ENCODE assay signal across 9 mouse cellular contexts in the genomic region with DNA sequence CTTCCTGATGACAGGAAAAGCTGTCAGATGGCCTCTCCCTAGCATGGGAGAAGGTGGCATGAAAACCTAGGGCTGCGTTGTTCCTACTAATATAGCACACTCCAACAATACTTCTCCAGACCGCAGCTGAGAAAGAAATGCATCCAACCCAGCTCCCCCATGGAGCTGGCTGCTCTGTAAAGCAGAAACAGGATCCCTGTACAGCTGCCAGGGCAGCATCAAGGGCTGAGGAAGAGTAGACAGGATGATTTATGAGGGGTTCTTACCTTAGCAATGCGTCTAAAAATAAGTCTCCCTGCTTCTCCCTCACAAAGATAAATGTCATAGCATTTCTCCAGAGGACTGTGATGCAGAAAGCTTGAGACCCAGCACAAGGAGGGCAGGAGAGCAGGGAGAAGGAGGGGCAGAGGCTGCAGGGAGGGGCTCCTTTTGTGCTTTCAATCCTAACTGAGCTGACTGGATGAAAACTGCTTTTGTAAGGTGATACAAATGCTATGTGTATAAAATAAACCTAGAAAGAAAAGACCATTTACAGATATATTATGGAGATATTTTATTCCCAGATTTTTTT.
DNase-seq lines count a peak whose midpoint lies in the region; ATAC-seq and TF ChIP-seq lines count a peak whose summit lies in the region.
"Had no signal": no experiment of that assay in that cellular context is flagged by ENCODE, and none has a peak within 500 bp of the region (broad histone marks: within the 10 kb centered on the region; RNA-seq: fewer than 3 reads in every experiment).

No protein-coding gene starts in this region.

- no peaks in the 10 kb centered on the region for H3K79me2 ChIP-seq in myocyte (ENCODE audit: control insufficient read depth, insufficient read depth)

- no peak overlapping the region for H3ac ChIP-seq in myocyte (ENCODE audit: control insufficient read depth, insufficient read length)

- no peaks in the 10 kb centered on the region for H3K27me3 ChIP-seq in kidney, embryonic 14.5 days (ENCODE audit: control insufficient read depth, insufficient read depth, low read length)
- no peaks in the 10 kb centered on the region for H3K27me3 ChIP-seq in hindbrain, embryonic 12.5 days
- H3K27me3 ChIP-seq in myocyte (ENCODE audit: control insufficient read depth, insufficient read depth, insufficient read length): no peaks in the 10 kb centered on the region
- H3K27me3 ChIP-seq: lung, embryonic 15.5 days had no signal

- no peak overlapping the region for H3K4me2 ChIP-seq in kidney, embryonic 14.5 days (replicated peaks; ENCODE audit: low read depth, low read length)
- H3K4me2 ChIP-seq in hindbrain, embryonic 12.5 days (replicated peaks): no peak overlapping the region; the same call in 1 of the 2 replicates
- peak overlapping the region; percentile 1 for H3K4me2 ChIP-seq in myocyte (ENCODE audit: low read depth)
- H3K4me2 ChIP-seq: lung, embryonic 15.5 days had no signal

- H3K4me1 ChIP-seq in kidney, embryonic 14.5 days (ENCODE audit: control insufficient read depth, insufficient read depth, low read length): peaks cover 4% of the 10 kb centered on the region; the same call in 1 of the 2 replicates
- H3K4me1 ChIP-seq in hindbrain, embryonic 12.5 days: peaks cover 16% of the 10 kb centered on the region
- H3K4me1 ChIP-seq: lung, embryonic 15.5 days had no signal

- no peak for DNase-seq in kidney, adult 9 months
- DNase-seq in cerebellum, postnatal 14 days: peak; percentile 50 to 64
- no peak for DNase-seq in heart, adult 18-20 months
- DNase-seq in layer of hippocampus, postnatal 36 days: no peak
- DNase-seq in frontal cortex, postnatal 25 days (ENCODE audit: low spot score in 2 of 2): no peak

- 8% methylated on average over 3 of the region's 3 CpGs for WGBS in kidney, embryonic 14.5 days
- WGBS in hindbrain, embryonic 12.5 days: 14% methylated on average over 3 of the region's 3 CpGs

- H3K36me3 ChIP-seq in kidney, embryonic 14.5 days (ENCODE audit: control insufficient read depth, insufficient read depth, low read length): no peaks in the 10 kb centered on the region; the same call in 1 of the 2 replicates
- H3K36me3 ChIP-seq in hindbrain, embryonic 12.5 days: peaks cover 5% of the 10 kb centered on the region; the same call in 1 of the 2 replicates
- H3K36me3 ChIP-seq in myocyte (ENCODE audit: control insufficient read depth, insufficient read depth): no peaks in the 10 kb centered on the region
- H3K36me3 ChIP-seq: lung, embryonic 15.5 days had no signal

- H3K4me3 ChIP-seq in kidney, embryonic 14.5 days (ENCODE audit: low read length): no peak overlapping the region
- H3K4me3 ChIP-seq in hindbrain, embryonic 12.5 days: no peak overlapping the region
- H3K4me3 ChIP-seq in myocyte: no peak overlapping the region
- H3K4me3 ChIP-seq: lung, embryonic 15.5 days had no signal

- no peaks in the 10 kb centered on the region for H3K9me3 ChIP-seq in kidney, embryonic 14.5 days (ENCODE audit: control insufficient read depth, low read length)
- H3K9me3 ChIP-seq in hindbrain, embryonic 12.5 days (replicated peaks): no peaks in the 10 kb centered on the region
- H3K9me3 ChIP-seq: lung, embryonic 15.5 days had no signal

- TF ChIP-seq POLR2A in myocyte (IDR thresholded peaks at IDR 0.05; ENCODE audit: insufficient read length, low read depth): no peak

- peak; percentile 97 for ATAC-seq in kidney, embryonic 14.5 days (ENCODE audit: low FRiP score, low TSS enrichment)
- peak; percentile 77 for ATAC-seq in hindbrain, embryonic 12.5 days (ENCODE audit: low FRiP score)

- no peak overlapping the region for H3K27ac ChIP-seq in kidney, embryonic 14.5 days (ENCODE audit: low read depth, low read length)
- H3K27ac ChIP-seq in hindbrain, embryonic 12.5 days: peak overlapping the region; percentile 66
- H3K27ac ChIP-seq: lung, embryonic 15.5 days had no signal

- H3K9ac ChIP-seq in kidney, embryonic 14.5 days (ENCODE audit: low read depth, low read length): no peak overlapping the region
- peak overlapping the region; percentile 33; the same call in 1 of the 2 replicates for H3K9ac ChIP-seq in hindbrain, embryonic 12.5 days
- H3K9ac ChIP-seq: lung, embryonic 15.5 days had no signal

TF ChIP-seq in myocyte, 11 proteins besides CTCF, POLR2A, EP300 and RAD21:
- no peak for TF ChIP-seq TCF12 (IDR thresholded peaks at IDR 0.05; ENCODE audit: insufficient read depth, poor library complexity, severe bottlenecking)
- peak in 1 of 3 experiments; percentile 38 for TF ChIP-seq MYOD1 (IDR thresholded peaks at IDR 0.05; ENCODE audit: control insufficient read depth in 1 of 3, insufficient read length in 2 of 3, low read depth in 2 of 3)
- TF ChIP-seq MYOG (IDR thresholded peaks at IDR 0.05; ENCODE audit: control insufficient read depth in 1 of 3, insufficient read depth in 1 of 3, insufficient read length in 2 of 3, low read depth in 2 of 3): peak in 2 of 3 experiments; percentile 19 to 56

Comparison
In these comparisons a context has a peak if more than half of its experiments do, and no peak if none do; other contexts are left out.
1. DNase-seq: peak in cerebellum, postnatal 14 days (2 of 2); none in kidney, adult 9 months (single experiment), heart, adult 18-20 months (0 of 2), layer of hippocampus, postnatal 36 days (0 of 2) and frontal cortex, postnatal 25 days (0 of 2).